Mouse (Mus musculus): ENCODE data around the gene Gpc6.

- TF ChIP-seq CTCF (IDR thresholded peaks at IDR 0.05; ENCODE audit: low read depth, low read length) (no peak), POLR2A (IDR thresholded peaks at IDR 0.05; ENCODE audit: borderline replicate concordance, low read depth, low read length) (no peak)
Measured at GRCm38 (mm10) chr14:117452150-117452549, 527.0 kb downstream of the Gpc6 start.

Measured in bone marrow macrophage, adult 2 months (primary cell).